Mouse (Mus musculus): ENCODE measurements around the gene Olfr1238. TPM values are rescaled to one million over a fixed set of nuclear protein-coding genes. Genes with fewer than 3 reads are reported as not detected.

The Olfr1238 gene
- polyA plus RNA-seq (2017; shearing (Covaris generic)): not detected

GRCm38 (mm10) chr2:89409576-89409975 is at the start of gene Olfr1238:
Gene Olfr1238 (minus strand): TSS chr2:89409676.

GRCm38 (mm10) chr2:89442900-89443299 is 33.4 kb upstream of the Olfr1238 start, which contains the start of gene Olfr1240:
Gene Olfr1240 (minus strand): TSS chr2:89443000.

GRCm38 (mm10) chr2:89420307-89420706 is 10.8 kb upstream of the Olfr1238 start, which contains the start of gene Olfr1239:
Gene Olfr1239 (minus strand): TSS chr2:89420407.

GRCm38 (mm10) chr2:89364765-89365164 is 44.7 kb downstream of the Olfr1238 start, which contains the start of gene Olfr1234:
Gene Olfr1234 (minus strand): TSS chr2:89364865.

Other genes with a start within 250 kb of the Olfr1238 start
- not detected for gene Olfr1224-ps1, start 245.6 kb downstream of the Olfr1238 start, polyA plus RNA-seq (2017; shearing (Covaris generic))
- not detected for gene Olfr1225, start 235.0 kb downstream of the Olfr1238 start, polyA plus RNA-seq (2017; shearing (Covaris generic))
- not detected for gene Olfr1226, start 209.6 kb downstream of the Olfr1238 start, polyA plus RNA-seq (2017; shearing (Covaris generic))
- gene Olfr1228, start 155.6 kb downstream of the Olfr1238 start, polyA plus RNA-seq (2017; shearing (Covaris generic)): 0.17 TPM
- not detected for gene Olfr1229, start 121.7 kb downstream of the Olfr1238 start, polyA plus RNA-seq (2017; shearing (Covaris generic))
- gene Olfr1230, start 112.4 kb downstream of the Olfr1238 start, polyA plus RNA-seq (2017; shearing (Covaris generic)): not detected
- gene Olfr1231, start 102.6 kb downstream of the Olfr1238 start, polyA plus RNA-seq (2017; shearing (Covaris generic)): not detected
- not detected for gene Olfr1232, start 80.0 kb downstream of the Olfr1238 start, polyA plus RNA-seq (2017; shearing (Covaris generic))
- gene Olfr1233, start 67.3 kb downstream of the Olfr1238 start, polyA plus RNA-seq (2017; shearing (Covaris generic)): not detected
- gene Olfr1234, start 44.8 kb downstream of the Olfr1238 start, polyA plus RNA-seq (2017; shearing (Covaris generic)): not detected
- gene Olfr1239, start 10.7 kb upstream of the Olfr1238 start, polyA plus RNA-seq (2017; shearing (Covaris generic)): not detected
- not detected for gene Olfr1240, start 33.3 kb upstream of the Olfr1238 start, polyA plus RNA-seq (2017; shearing (Covaris generic))
- gene Olfr1241, start 77.5 kb upstream of the Olfr1238 start, polyA plus RNA-seq (2017; shearing (Covaris generic)): not detected
- gene Olfr1242, start 88.7 kb upstream of the Olfr1238 start, polyA plus RNA-seq (2017; shearing (Covaris generic)): not detected
- gene Olfr1243, start 121.8 kb upstream of the Olfr1238 start, polyA plus RNA-seq (2017; shearing (Covaris generic)): not detected
- gene Olfr1245, start 168.8 kb upstream of the Olfr1238 start, polyA plus RNA-seq (2017; shearing (Covaris generic)): not detected
- not detected for gene Olfr1246, start 183.5 kb upstream of the Olfr1238 start, polyA plus RNA-seq (2017; shearing (Covaris generic))
- not detected for gene Olfr1247, start 204.5 kb upstream of the Olfr1238 start, polyA plus RNA-seq (2017; shearing (Covaris generic))
- not detected for gene Olfr1248, start 208.6 kb upstream of the Olfr1238 start, polyA plus RNA-seq (2017; shearing (Covaris generic))
- gene Olfr1249, start 225.3 kb upstream of the Olfr1238 start, polyA plus RNA-seq (2017; shearing (Covaris generic)): not detected